Mouse (Mus musculus) liver, postnatal 0 days (tissue): ENCODE results near the gene Dnm2.

Source experiments
- CTCF ChIP-seq: sonication (generic); IDR thresholded peaks from 2 replicates; pipeline ENCODE4 v1.5.1; 2016; ENCODE audit warnings: antibody characterized with exemption, low read depth
- EP300 ChIP-seq: IDR thresholded peaks from 2 replicates; pipeline ENCODE4 v1.6.1; 2016; ENCODE audit warnings: antibody characterized with exemption, low read depth, mild to moderate bottlenecking

GRCm38 (mm10) chr9:21438219-21438618 lies 13.5 kb downstream of the Dnm2 start:
- TF ChIP-seq EP300 (peak; percentile 46), CTCF (no peak)
